Mouse (Mus musculus): ENCODE results near the gene Mob3c. TPM values are rescaled to one million over a fixed set of nuclear protein-coding genes. Genes with fewer than 3 reads are reported as not detected.

The Mob3c gene
- polyA plus RNA-seq, 1 experiment from 2014 or later: 5.9 TPM

DNA sequence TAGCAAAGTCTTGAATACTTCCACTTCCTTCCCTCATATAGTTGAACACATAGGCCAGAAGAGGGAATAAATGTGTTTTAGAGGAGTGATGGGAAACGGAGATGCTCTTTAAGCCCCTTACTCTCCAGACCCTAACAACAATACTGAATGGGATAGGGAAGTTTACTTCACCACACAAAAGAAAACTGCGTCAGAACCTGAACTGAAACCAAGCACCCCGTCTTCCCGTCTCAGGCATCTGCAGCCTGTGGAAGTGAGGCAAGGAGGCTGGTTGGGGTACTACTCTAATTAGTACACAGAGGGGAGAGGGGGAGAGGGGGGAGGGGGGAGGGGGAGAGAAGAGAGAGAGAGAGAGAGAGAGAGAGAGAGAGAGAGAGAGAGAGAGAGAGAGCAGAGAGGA, 10.3 kb downstream of the Mob3c start:
- no peak for ATAC-seq (ENCODE audit: low FRiP score, low read depth)
- no peaks in the 10 kb centered on the region for H3K36me3 ChIP-seq
- H3K9ac ChIP-seq: no peak overlapping the region
- WGBS: 68% methylated on average over 4 of the region's 4 CpGs
- H3K27me3 ChIP-seq: no peaks in the 10 kb centered on the region
- peaks cover 14% of the 10 kb centered on the region for H3K4me1 ChIP-seq (replicated peaks)
- no peak overlapping the region for H3K27ac ChIP-seq (replicated peaks)
- no peak overlapping the region for H3K4me3 ChIP-seq
- peak overlapping the region; percentile 64; the same call in 1 of the 2 replicates for H3K4me2 ChIP-seq
- H3K9me3 ChIP-seq: no peaks in the 10 kb centered on the region

DNA sequence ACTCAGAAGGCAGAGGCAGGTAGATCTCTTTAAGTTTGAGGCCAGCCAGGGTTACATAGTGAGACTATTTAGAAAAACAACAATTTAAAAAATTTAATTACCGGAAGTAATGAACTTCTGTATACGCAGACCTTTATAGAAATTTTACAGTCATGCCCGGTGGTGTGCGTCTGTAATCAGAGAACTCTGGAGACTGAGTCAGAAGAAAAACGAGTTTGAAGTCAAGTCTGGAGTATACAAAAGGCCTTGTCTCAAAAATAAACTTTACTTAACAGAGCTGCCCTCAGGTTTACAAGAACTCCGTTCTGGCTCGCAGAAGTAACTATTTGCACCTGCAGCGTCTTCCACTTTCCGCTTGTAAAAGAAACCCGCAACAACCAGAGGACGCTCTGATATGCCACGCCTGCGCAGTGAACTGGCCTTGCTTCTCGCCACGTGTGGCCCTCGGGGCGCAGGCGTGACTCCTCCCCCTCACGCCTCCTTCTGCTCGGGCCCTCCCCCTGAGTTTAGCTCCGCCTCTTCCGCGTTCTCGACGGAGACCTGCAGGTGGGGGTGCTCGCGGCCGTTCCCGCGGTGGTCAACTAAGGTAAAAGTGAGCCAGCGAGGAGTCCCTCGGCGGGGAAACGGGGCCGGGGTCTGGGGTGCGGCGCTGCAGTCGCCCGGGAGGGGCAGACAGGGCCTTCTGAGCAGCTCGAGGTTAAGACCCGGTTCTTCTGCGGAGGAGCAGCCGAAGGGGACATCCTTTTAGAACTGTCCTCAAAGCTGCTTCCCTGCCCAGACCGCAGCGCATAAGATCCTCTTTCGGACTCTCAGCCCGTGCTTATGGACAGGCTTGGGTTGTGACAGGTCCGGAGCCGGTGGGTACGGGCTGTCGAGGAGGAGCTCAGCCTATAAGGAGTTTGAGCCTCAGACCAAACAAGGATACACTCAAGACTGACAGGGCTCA, 11.1 kb downstream of the Mob3c start, which contains the start of gene Mknk1:
Gene Mknk1 (plus strand): TSS at position 503 of the 946 bp plus-strand sequence.
- Histone ChIP-seq H3K36me3 (no peaks in the 10 kb centered on the region), H3K4me1 (replicated peaks) (peaks cover 14% of the 10 kb centered on the region), H3K27me3 (no peaks in the 10 kb centered on the region), H3K4me3 (peak within 1 kb of the TSS; percentile 64), H3K9ac (peak within 1 kb of the TSS; percentile 62), H3K9me3 (no peaks in the 10 kb centered on the region), H3K27ac (replicated peaks) (0 out of 2 replicates have a peak within 1 kb of the TSS, but pooled peaks have one; percentile 37), H3K4me2 (peak within 1 kb of the TSS; percentile 64)
- peak; percentile 95 for ATAC-seq (ENCODE audit: low FRiP score, low read depth)
- WGBS: 2% methylated on average over 51 of the region's 51 CpGs

DNA sequence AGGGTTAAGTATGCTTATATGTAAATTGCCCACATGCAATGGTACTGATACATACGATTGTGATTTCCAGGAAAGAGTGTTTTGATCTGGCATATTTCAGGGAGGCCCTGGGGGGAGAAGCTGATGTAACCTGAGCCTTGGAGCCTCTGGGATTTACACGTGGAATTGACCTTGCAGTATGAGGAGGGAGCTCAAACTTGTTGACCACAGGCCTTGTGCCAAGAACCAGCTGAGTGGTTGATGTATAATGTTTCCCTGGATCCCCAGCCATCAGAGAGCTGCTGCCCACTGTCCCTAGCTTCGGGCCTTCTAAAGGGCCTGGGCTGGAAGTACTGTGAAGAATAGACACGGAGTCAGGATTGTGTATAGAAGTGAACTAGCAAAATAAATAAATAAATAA, 12.1 kb downstream of the Mob3c start:
- no peak overlapping the region for H3K27ac ChIP-seq (replicated peaks)
- WGBS: 60% methylated on average over 4 of the region's 4 CpGs
- H3K27me3 ChIP-seq: no peaks in the 10 kb centered on the region
- no peaks in the 10 kb centered on the region for H3K9me3 ChIP-seq
- H3K4me2 ChIP-seq: peak overlapping the region; percentile 64
- no peak for ATAC-seq (ENCODE audit: low FRiP score, low read depth)
- H3K9ac ChIP-seq: no peak overlapping the region
- peaks cover 14% of the 10 kb centered on the region for H3K4me1 ChIP-seq (replicated peaks)
- H3K36me3 ChIP-seq: no peaks in the 10 kb centered on the region
- H3K4me3 ChIP-seq: peak overlapping the region; percentile 64; the same call in 1 of the 2 replicates

DNA sequence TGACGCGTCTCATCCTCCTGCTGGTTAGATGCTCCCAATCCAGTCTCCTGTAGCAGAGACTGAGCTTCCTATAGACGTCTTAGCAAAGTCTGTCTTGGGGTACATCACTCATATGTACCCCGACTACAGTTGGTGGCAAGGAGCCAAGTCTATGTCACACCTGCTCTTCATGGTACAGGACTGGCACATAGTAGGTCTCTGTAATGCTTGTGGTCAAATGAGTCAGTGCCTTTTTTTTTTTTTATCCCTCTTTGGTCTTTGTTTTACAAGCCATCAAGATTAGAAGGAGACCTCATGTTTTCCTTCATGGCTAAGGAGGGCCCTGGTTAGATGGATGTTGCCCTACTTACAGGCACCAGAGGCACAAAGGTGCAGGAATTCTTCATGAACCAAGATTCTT, 12.9 kb downstream of the Mob3c start:
- H3K9me3 ChIP-seq: no peaks in the 10 kb centered on the region
- H3K4me1 ChIP-seq (replicated peaks): peaks cover 14% of the 10 kb centered on the region
- H3K9ac ChIP-seq: no peak overlapping the region
- no peak overlapping the region for H3K27ac ChIP-seq (replicated peaks)
- H3K4me2 ChIP-seq: no peak overlapping the region
- no peaks in the 10 kb centered on the region for H3K36me3 ChIP-seq
- WGBS: 88% methylated on average over 4 of the region's 4 CpGs
- H3K4me3 ChIP-seq: no peak overlapping the region
- no peaks in the 10 kb centered on the region for H3K27me3 ChIP-seq
- ATAC-seq (ENCODE audit: low FRiP score, low read depth): no peak

DNA sequence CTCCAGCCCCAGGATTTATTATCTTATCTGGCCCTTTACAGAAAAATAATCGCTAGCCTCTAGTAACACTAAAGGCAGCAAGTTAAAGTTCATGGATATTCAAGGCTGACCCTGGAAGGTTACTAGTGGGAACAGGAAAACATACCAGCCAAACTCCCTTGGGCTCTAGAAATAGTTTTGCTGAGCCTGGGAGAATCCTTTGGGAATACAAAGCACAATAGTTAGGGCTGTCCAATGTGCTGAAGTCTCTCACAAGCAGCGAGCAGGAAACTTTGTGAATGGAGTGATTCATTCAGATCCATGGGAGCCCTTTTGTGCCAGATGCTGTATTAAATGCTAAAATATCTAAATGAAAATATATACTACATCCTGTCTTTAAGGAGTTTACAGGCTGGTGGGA, 18.8 kb downstream of the Mob3c start:
- Histone ChIP-seq H3K36me3 (no peaks in the 10 kb centered on the region), H3K27ac (replicated peaks) (no peak overlapping the region), H3K9me3 (no peaks in the 10 kb centered on the region), H3K27me3 (no peaks in the 10 kb centered on the region), H3K4me1 (replicated peaks) (no peaks in the 10 kb centered on the region), H3K4me3 (no peak overlapping the region), H3K4me2 (no peak overlapping the region), H3K9ac (no peak overlapping the region)
- 58% methylated on average over 2 of the region's 2 CpGs for WGBS
- no peak for ATAC-seq (ENCODE audit: low FRiP score, low read depth)

DNA sequence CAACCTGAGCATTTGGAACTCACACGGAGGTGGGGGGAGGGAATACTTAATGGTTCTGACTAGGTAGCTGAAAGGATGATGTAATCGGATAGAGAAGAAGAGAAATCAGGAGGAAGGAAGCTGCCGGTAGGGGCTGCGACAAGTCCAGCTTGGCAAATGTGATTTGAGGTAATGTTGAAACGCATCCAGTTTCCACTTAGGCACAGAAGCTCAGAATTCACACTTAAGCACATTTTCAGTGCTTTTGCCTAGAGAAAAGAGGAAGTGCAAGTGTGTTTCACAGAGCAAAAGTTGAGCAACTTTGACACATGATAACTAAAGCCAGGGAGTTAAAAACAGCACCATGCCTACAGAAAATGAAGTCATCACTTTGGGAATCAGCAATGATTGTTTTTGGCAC, 19.5 kb downstream of the Mob3c start:
- H3K27me3 ChIP-seq: no peaks in the 10 kb centered on the region
- no peaks in the 10 kb centered on the region for H3K9me3 ChIP-seq
- WGBS: 60% methylated on average over 5 of the region's 5 CpGs

DNA sequence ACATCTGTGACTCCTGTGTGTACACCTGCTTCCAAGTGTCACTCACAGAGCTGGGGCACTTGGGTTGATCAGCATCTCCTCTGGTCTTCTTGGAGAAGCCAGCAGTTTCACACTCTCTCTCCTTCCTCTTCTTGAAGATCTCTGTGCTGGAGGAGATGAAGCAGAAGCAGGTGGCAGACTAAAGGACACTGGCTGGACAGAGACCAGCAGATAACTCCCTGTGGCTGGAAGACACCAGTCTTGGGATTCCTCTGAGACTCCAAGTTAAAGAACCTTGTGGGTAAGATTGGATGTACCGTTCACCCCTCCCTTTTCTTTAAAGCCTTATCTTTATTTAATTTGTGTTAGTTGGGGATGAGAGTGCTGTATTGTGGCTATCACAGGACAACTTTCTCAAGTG, 20.2 kb downstream of the Mob3c start:
- WGBS: 100% methylated on average over 1 of the region's 1 CpGs
- no peak for ATAC-seq (ENCODE audit: low FRiP score, low read depth)

More for the DNA sequence above, 19.5 kb downstream of the Mob3c start:
- Histone ChIP-seq H3K4me2 (no peak overlapping the region), H3K36me3 (no peaks in the 10 kb centered on the region), H3K4me3 (no peak overlapping the region), H3K27ac (replicated peaks) (no peak overlapping the region), H3K4me1 (replicated peaks) (no peaks in the 10 kb centered on the region), H3K9ac (no peak overlapping the region)
- no peak for ATAC-seq (ENCODE audit: low FRiP score, low read depth)

DNA sequence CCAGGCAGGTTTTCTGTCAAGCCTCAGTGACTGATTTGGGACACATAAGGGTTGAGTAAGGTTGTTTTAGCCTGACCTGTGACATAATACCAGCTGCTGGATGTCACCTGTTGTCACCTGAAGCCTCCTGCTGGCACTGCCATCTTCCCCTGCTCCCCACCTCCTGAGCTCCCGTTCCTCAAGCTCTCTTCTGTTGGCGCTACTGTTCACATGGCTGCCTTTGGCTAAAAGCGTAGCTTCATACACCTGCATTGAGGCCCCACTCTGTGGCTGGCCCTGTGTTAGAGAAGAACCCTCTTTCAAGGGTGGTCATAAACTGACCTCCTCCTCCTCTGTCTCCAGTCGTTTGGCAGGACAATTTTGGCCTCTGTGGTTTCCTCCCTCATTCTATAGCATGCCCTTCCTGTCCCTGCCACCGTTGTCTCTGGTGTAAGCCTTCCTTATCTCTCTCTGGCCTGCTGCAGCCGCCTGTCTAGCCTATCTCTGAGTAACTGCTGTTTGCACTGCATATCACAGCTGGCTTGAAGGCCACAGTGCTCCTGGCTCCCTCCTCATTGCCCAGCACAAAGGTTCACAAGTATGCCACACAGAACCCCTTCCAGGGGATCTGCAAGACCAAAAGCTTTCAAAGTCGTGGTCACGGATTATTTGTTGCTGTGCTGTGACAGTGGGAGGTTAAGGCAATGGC, 21.2 kb downstream of the Mob3c start:
- Histone ChIP-seq H3K9ac (no peak overlapping the region), H3K4me2 (no peak overlapping the region), H3K27me3 (no peaks in the 10 kb centered on the region), H3K36me3 (no peaks in the 10 kb centered on the region), H3K9me3 (no peaks in the 10 kb centered on the region), H3K4me3 (no peak overlapping the region), H3K4me1 (replicated peaks) (no peaks in the 10 kb centered on the region), H3K27ac (replicated peaks) (no peak overlapping the region)
- WGBS: 72% methylated on average over 8 of the region's 8 CpGs
- no peak for ATAC-seq (ENCODE audit: low FRiP score, low read depth)

More for the DNA sequence above, 20.2 kb downstream of the Mob3c start:
- no peak overlapping the region for H3K27ac ChIP-seq (replicated peaks)
- no peaks in the 10 kb centered on the region for H3K27me3 ChIP-seq
- H3K9ac ChIP-seq: no peak overlapping the region
- no peaks in the 10 kb centered on the region for H3K4me1 ChIP-seq (replicated peaks)
- H3K36me3 ChIP-seq: no peaks in the 10 kb centered on the region
- H3K4me2 ChIP-seq: no peak overlapping the region
- no peak overlapping the region for H3K4me3 ChIP-seq
- H3K9me3 ChIP-seq: no peaks in the 10 kb centered on the region

DNA sequence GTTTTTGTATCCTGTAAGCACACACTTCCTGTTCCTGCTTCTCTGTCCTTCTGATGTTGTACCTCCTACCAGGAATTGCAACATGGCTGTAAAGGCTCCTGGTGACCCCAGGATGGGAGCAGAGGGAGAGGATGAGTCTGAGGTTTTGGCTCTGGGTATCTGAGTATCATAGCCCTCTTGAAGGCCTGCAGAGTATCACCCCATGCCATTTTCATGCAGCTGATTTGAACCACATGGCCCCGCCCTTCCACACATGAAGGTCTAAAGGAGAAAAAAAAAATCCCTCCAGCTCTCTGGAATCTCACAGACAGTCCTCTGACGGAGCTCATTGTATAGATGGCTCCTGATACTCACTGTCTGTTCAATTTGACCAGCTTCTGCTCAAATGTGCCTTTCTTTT, 22.2 kb downstream of the Mob3c start:
- Histone ChIP-seq H3K9me3 (no peaks in the 10 kb centered on the region), H3K4me1 (replicated peaks) (peaks cover 9% of the 10 kb centered on the region), H3K4me2 (no peak overlapping the region), H3K4me3 (no peak overlapping the region), H3K9ac (no peak overlapping the region), H3K36me3 (no peaks in the 10 kb centered on the region), H3K27me3 (no peaks in the 10 kb centered on the region), H3K27ac (replicated peaks) (no peak overlapping the region)
- no peak for ATAC-seq (ENCODE audit: low FRiP score, low read depth)
- 83% methylated on average over 2 of the region's 2 CpGs for WGBS

DNA sequence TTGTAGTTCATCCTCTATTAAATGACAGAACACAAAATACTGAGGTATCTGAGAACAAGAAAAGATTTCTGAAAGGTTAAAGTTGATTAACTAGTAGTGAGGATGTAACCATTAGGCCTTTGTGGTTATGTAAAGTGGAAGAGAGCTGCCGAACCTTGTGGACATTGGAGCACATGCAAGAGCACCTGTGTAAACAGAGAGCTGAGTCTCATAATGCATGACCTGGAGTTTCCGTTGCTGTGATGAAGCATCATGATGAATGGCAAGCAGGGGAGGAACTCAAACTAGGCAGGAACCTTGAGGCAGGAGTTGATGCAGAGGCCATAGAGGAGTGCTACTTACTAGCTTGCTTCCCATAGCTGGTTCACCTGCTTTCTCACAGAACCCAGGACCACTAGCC, 22.7 kb downstream of the Mob3c start:
- Histone ChIP-seq H3K27me3 (no peaks in the 10 kb centered on the region), H3K9me3 (no peaks in the 10 kb centered on the region), H3K27ac (replicated peaks) (no peak overlapping the region), H3K36me3 (no peaks in the 10 kb centered on the region), H3K4me1 (replicated peaks) (peaks cover 14% of the 10 kb centered on the region), H3K4me2 (no peak overlapping the region), H3K9ac (no peak overlapping the region), H3K4me3 (no peak overlapping the region)
- ATAC-seq (ENCODE audit: low FRiP score, low read depth): no peak
- 59% methylated on average over 2 of the region's 2 CpGs for WGBS

DNA sequence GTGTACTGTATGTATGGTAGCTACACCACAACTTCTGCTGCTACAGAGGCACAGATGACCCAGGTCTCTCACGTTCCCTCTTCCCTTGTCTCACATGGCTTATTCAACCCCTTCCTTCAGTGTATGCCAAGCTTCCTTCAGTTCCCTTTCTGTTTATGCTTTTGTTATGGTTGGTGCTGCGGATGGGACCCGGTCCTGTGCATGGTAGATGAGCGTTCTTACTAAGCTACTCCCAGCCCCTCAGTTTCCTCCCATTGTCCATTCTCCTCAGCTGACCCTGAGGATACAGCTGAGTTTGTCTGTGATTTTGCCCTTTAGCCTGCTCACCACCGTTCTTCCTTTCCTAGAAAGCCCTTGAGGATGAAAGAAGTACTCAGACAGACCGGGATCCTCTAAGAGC, 23.7 kb downstream of the Mob3c start:
- ATAC-seq (ENCODE audit: low FRiP score, low read depth): no peak
- H3K9ac ChIP-seq: no peak overlapping the region

DNA sequence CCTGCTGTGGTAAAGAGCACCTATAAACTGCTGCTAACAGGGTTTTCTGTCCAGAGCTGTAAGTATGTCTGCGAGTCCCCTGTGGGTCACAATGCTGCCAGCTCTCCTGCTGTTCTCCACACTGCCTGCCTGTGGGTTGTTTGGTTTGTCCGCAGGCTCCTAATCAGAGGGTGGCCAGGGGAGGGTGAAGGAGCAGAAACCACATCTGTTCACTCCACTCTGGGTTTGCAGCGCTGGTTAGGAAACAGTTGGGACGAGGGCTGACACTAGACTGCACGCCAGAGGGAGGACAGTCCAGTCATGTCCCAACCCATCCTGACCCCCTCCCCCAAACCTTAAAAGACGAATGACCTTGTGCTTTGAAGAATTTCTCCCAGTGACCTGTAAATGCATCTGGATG, 27.2 kb downstream of the Mob3c start:
- Histone ChIP-seq H3K4me2 (no peak overlapping the region), H3K27ac (replicated peaks) (no peak overlapping the region), H3K9ac (no peak overlapping the region), H3K9me3 (no peaks in the 10 kb centered on the region), H3K4me1 (replicated peaks) (peaks cover 28% of the 10 kb centered on the region), H3K36me3 (0 out of 2 replicates have a peak, but pooled peaks cover 4% of the 10 kb centered on the region), H3K27me3 (no peaks in the 10 kb centered on the region), H3K4me3 (no peak overlapping the region)
- ATAC-seq (ENCODE audit: low FRiP score, low read depth): no peak
- WGBS: 53% methylated on average over 6 of the region's 6 CpGs

More for the DNA sequence above, 23.7 kb downstream of the Mob3c start:
- Histone ChIP-seq H3K4me2 (no peak overlapping the region), H3K4me3 (no peak overlapping the region), H3K4me1 (replicated peaks) (peaks cover 24% of the 10 kb centered on the region), H3K27ac (replicated peaks) (no peak overlapping the region), H3K9me3 (no peaks in the 10 kb centered on the region), H3K36me3 (no peaks in the 10 kb centered on the region), H3K27me3 (no peaks in the 10 kb centered on the region)
- 90% methylated on average over 6 of the region's 6 CpGs for WGBS

Data from hindbrain, embryonic 15.5 days (tissue).